Mouse (Mus musculus) olfactory bulb, adult 2 months (tissue): Measurements from ENCODE around the gene B3gntl1. TPM values are rescaled to one million over a fixed set of nuclear protein-coding genes. Genes with fewer than 3 reads are reported as not detected.
"Not testable (repeated sequence)": the region's sequence is repeated elsewhere in the genome, so short reads cannot be mapped to it uniquely, and the experiment has no call there.

Experiments used
- H3K27ac ChIP-seq: fragments of 200-500 bp; 2 replicates; pipeline ENCODE4 v1.5.1; 2012; ENCODE audit warnings: low read depth, low read length; ENCODE audit not compliant: insufficient read depth
- H3K4me1 ChIP-seq: fragments of 200-500 bp; 2 replicates; pipeline ENCODE4 v1.6.1; 2012; ENCODE audit warnings: low read length; ENCODE audit not compliant: control insufficient read depth, insufficient read depth
- H3K4me3 ChIP-seq: fragments of 200-500 bp; 2 replicates; pipeline ENCODE4 v1.5.1; 2012; ENCODE audit warnings: mild to moderate bottlenecking, low read depth, low read length, moderate library complexity; ENCODE audit not compliant: insufficient read depth
- CTCF ChIP-seq: fragments of 200-500 bp; IDR thresholded peaks from 2 replicates; pipeline ENCODE4 v1.5.1; 2012; ENCODE audit warnings: low read depth, mild to moderate bottlenecking, low read length, moderate library complexity; ENCODE audit not compliant: insufficient read depth
- POLR2A ChIP-seq: fragments of 200-500 bp; IDR thresholded peaks from 2 replicates; pipeline ENCODE4 v1.6.1; 2012; ENCODE audit warnings: mild to moderate bottlenecking, low read depth, low read length, moderate library complexity; ENCODE audit not compliant: insufficient read depth
- WGBS: fragments of 180-500 bp; shearing (Covaris S2); methylation state at CpG from one replicate; pipeline ENCODE4 v1.1.7; 2018; 5-methylcytosine and 5-hydroxymethylcytosine counted together
- polyA plus RNA-seq: library from polyadenylated mRNA; stranded (reverse); fragments of >200 nt; gene quantifications from 2 replicates; pipeline ENCODE4 v1.2.4, GENCODE M21; 2012; ENCODE audit warnings: low replicate concordance; ENCODE audit not compliant: missing spikeins, insufficient read depth, insufficient read length

Gene B3gntl1
- polyA plus RNA-seq, 1 experiment = not detected

GRCm38 (mm10) chr11:121670926-121671325 is 2.0 kb downstream of the B3gntl1 start:
- peaks cover 2% of the 10 kb centered on the region; the same call in 1 of the 2 replicates for H3K4me1 ChIP-seq
- WGBS = 97% methylated on average over 5 of the region's 5 CpGs
- TF ChIP-seq POLR2A = no peak
- no peak for TF ChIP-seq CTCF
- no peak overlapping the region for H3K4me3 ChIP-seq
- no peak overlapping the region for H3K27ac ChIP-seq

GRCm38 (mm10) chr11:121668776-121669175 is 4.2 kb downstream of the B3gntl1 start:
- no peak overlapping the region for H3K4me3 ChIP-seq
- H3K27ac ChIP-seq = no peak overlapping the region
- WGBS = 94% methylated on average over 5 of the region's 5 CpGs
- H3K4me1 ChIP-seq = peaks cover 2% of the 10 kb centered on the region; the same call in 1 of the 2 replicates
- TF ChIP-seq CTCF = no peak
- TF ChIP-seq POLR2A = no peak

GRCm38 (mm10) chr11:121667541-121667940 is 5.4 kb downstream of the B3gntl1 start:
- TF ChIP-seq CTCF = no peak
- TF ChIP-seq POLR2A = no peak
- 95% methylated on average over 4 of the region's 4 CpGs for WGBS
- no peak overlapping the region for H3K27ac ChIP-seq
- H3K4me3 ChIP-seq = no peak overlapping the region
- no peaks in the 10 kb centered on the region for H3K4me1 ChIP-seq

- no peak overlapping the region for H3K27ac ChIP-seq
- 91% methylated on average over 2 of the region's 2 CpGs for WGBS
- TF ChIP-seq POLR2A = no peak
- no peak for TF ChIP-seq CTCF
- H3K4me3 ChIP-seq = no peak overlapping the region
- H3K4me1 ChIP-seq = no peaks in the 10 kb centered on the region
Measured at GRCm38 (mm10) chr11:121661116-121661515, 11.8 kb downstream of the B3gntl1 start.

GRCm38 (mm10) chr11:121660604-121661003 is 12.3 kb downstream of the B3gntl1 start:
- not testable (repeated sequence) for H3K4me1 ChIP-seq, H3K4me3 ChIP-seq, H3K27ac ChIP-seq
- 98% methylated on average over 2 of the region's 2 CpGs for WGBS

GRCm38 (mm10) chr11:121658151-121658550 is 14.8 kb downstream of the B3gntl1 start:
- H3K27ac ChIP-seq = no peak overlapping the region
- H3K4me1 ChIP-seq = no peaks in the 10 kb centered on the region
- WGBS = 20% methylated on average over 1 of the region's 1 CpGs
- no peak overlapping the region for H3K4me3 ChIP-seq
- TF ChIP-seq CTCF (no peak), POLR2A (no peak)

GRCm38 (mm10) chr11:121655807-121656511 is 17.0 kb downstream of the B3gntl1 start:
- no peak overlapping the region for H3K4me3 ChIP-seq
- WGBS = 94% methylated on average over 6 of the region's 6 CpGs
- H3K4me1 ChIP-seq = no peaks in the 10 kb centered on the region
- H3K27ac ChIP-seq = no peak overlapping the region
- no peak for TF ChIP-seq POLR2A
- TF ChIP-seq CTCF = no peak

GRCm38 (mm10) chr11:121655166-121655806 is 17.7 kb downstream of the B3gntl1 start:
- no peaks in the 10 kb centered on the region for H3K4me1 ChIP-seq
- no peak for TF ChIP-seq CTCF
- no peak for TF ChIP-seq POLR2A
- H3K27ac ChIP-seq = no peak overlapping the region
- WGBS = 83% methylated on average over 6 of the region's 6 CpGs
- H3K4me3 ChIP-seq = no peak overlapping the region

- WGBS = 80% methylated on average over 9 of the region's 9 CpGs
- TF ChIP-seq POLR2A (no peak), CTCF (no peak)
- H3K4me1 ChIP-seq = no peaks in the 10 kb centered on the region
- no peak overlapping the region for H3K27ac ChIP-seq
- H3K4me3 ChIP-seq = no peak overlapping the region
Measured at GRCm38 (mm10) chr11:121654406-121654945, 18.5 kb downstream of the B3gntl1 start.

- no peak for TF ChIP-seq POLR2A
- no peak for TF ChIP-seq CTCF
- no peaks in the 10 kb centered on the region for H3K4me1 ChIP-seq
- no peak overlapping the region for H3K27ac ChIP-seq
- H3K4me3 ChIP-seq = no peak overlapping the region
- 76% methylated on average over 4 of the region's 4 CpGs for WGBS
Measured at GRCm38 (mm10) chr11:121653631-121654030, 19.3 kb downstream of the B3gntl1 start.
